Mouse (Mus musculus): ENCODE results near the gene Rnf150. TPM values are rescaled to one million over a fixed set of nuclear protein-coding genes. Genes with fewer than 3 reads are reported as not detected.

Gene Rnf150
- total and polyA plus RNA-seq, 3 experiments, result 0.13 to 0.50 (median 0.39) TPM

DNA sequence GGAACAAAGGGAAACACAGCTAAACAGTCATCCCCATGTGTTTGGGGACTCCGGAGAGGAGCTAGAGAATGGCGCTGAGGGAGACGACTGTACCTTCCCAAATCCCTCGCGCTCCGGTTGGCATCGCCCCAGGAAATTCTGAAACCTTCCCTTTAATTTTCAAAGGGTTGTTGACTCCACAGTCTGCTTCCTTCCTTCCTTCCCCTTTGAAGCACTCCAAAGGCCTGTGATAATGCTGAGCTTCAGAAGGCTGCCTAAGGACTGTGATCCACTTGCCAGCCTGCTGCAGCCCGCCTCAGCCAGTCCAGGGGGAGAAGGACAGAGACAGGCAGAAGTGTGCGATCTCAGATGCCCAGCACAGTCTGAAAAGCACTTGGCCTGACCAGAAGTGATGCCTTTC lies 183.8 kb downstream of the Rnf150 start:
- in situ Hi-C loops (cut with MboI; ENCODE audit: low pct_ligation_motif_present, low pct_unique_long_range_greater_than_20kb, low sequenced_read_pairs), result no loop called here
- H3K9me3 ChIP-seq (replicated peaks; ENCODE audit: low read length), result no peaks in the 10 kb centered on the region
- H3K27ac ChIP-seq (ENCODE audit: insufficient read depth, low read depth), result no peak overlapping the region
- H3K4me3 ChIP-seq (replicated peaks in 1 of 3; ENCODE audit: low read depth in 2 of 3, low read length in 2 of 3, poor library complexity in 1 of 3), result no peak overlapping the region
- dilution Hi-C loops (cut with MboI; ENCODE audit: extremely low pct_ligation_motif_present, extremely low pct_unique_long_range_greater_than_20kb, low sequenced_read_pairs), result no loop called here
- H3K4me1 ChIP-seq (ENCODE audit: control insufficient read depth in 1 of 2, insufficient read depth in 2 of 2), result no peaks in the 10 kb centered on the region
- no peak overlapping the region for H3K4me2 ChIP-seq (ENCODE audit: insufficient read depth, low read depth, poor library complexity, severe bottlenecking)
- no peak for DNase-seq (ENCODE audit: extremely low read depth)
- no peaks in the 10 kb centered on the region for H3K36me3 ChIP-seq (replicated peaks in 1 of 2; ENCODE audit: control insufficient read depth in 1 of 2, insufficient read depth in 1 of 2, low read length in 1 of 2)
- H3K9ac ChIP-seq (ENCODE audit: insufficient read depth, low read depth), result no peak overlapping the region
- TF ChIP-seq CHD1 (IDR thresholded peaks at IDR 0.05; ENCODE audit: low read depth, low read length) (no peak), USF1 (IDR thresholded peaks at IDR 0.05; ENCODE audit: low read depth, low read length) (no peak), MAX (IDR thresholded peaks at IDR 0.05; ENCODE audit: low read length) (no peak), PAX5 (IDR thresholded peaks at IDR 0.05; ENCODE audit: low read length) (no peak), SMC3 (IDR thresholded peaks at IDR 0.05; ENCODE audit: low read depth, low read length) (no peak), CHD2 (IDR thresholded peaks at IDR 0.05; ENCODE audit: low read length) (no peak), IRF4 (IDR thresholded peaks at IDR 0.05; ENCODE audit: low read depth, low read length) (no peak), RCOR1 (conservative IDR thresholded peaks at IDR 0.05; ENCODE audit: low read depth, low read length) (no peak), KAT2A (IDR thresholded peaks at IDR 0.05; ENCODE audit: insufficient replicate concordance, low read length) (no peak), MAFK (IDR thresholded peaks at IDR 0.05; ENCODE audit: insufficient replicate concordance, low read length) (no peak), ZKSCAN1 (IDR thresholded peaks at IDR 0.05; ENCODE audit: borderline replicate concordance, low read depth, low read length) (no peak), JUND (conservative IDR thresholded peaks at IDR 0.05; ENCODE audit: low read depth, low read length) (no peak), ETS1 (conservative IDR thresholded peaks at IDR 0.05; ENCODE audit: low read depth, low read length) (no peak), SIN3A (IDR thresholded peaks at IDR 0.05; ENCODE audit: low read length) (no peak), UBTF (IDR thresholded peaks at IDR 0.05; ENCODE audit: low read depth, low read length) (no peak), EP300 (IDR thresholded peaks at IDR 0.05; ENCODE audit: low read length) (no peak), MXI1 (IDR thresholded peaks at IDR 0.05; ENCODE audit: low read depth, low read length) (no peak), ELF1 (IDR thresholded peaks at IDR 0.05; ENCODE audit: low read depth, low read length) (no peak)
- H3K79me2 ChIP-seq (replicated peaks; ENCODE audit: control insufficient read depth, extremely low read depth, insufficient read depth, poor library complexity, severe bottlenecking), result no peaks in the 10 kb centered on the region
- no peaks in the 10 kb centered on the region for H3K27me3 ChIP-seq (replicated peaks)

DNA sequence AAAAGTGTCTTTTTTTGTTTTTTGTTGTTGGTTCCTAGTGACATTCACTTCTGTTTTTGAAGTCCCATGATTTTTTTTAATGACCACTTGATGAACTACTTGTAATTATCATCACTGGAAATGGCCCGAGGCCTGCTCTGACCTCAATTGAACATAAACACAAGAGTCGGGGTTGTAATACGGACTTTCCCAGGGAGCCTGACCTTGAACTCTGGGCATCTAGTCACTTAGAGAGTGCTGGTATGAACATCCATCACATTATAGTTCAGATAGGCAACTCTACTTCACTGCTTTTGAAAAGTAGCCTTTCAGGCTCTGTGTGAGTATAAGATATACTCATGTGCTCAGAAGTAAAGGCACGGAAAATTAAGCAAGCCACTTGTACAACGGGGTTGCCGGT lies 185.4 kb downstream of the Rnf150 start:
- H3K27me3 ChIP-seq (replicated peaks), result no peaks in the 10 kb centered on the region
- no peak overlapping the region for H3K4me3 ChIP-seq (replicated peaks in 1 of 3; ENCODE audit: low read depth in 2 of 3, low read length in 2 of 3, poor library complexity in 1 of 3)
- TF ChIP-seq GABPA (IDR thresholded peaks at IDR 0.05; ENCODE audit: insufficient replicate concordance, low read depth, low read length), result no peak
- TF ChIP-seq ZNF384 (IDR thresholded peaks at IDR 0.05; ENCODE audit: low read depth, low read length), result no peak
- no peak for TF ChIP-seq MXI1 (IDR thresholded peaks at IDR 0.05; ENCODE audit: low read depth, low read length)
- TF ChIP-seq ZMIZ1 (IDR thresholded peaks at IDR 0.05; ENCODE audit: low read depth, low read length), result no peak
- no peak for TF ChIP-seq TBP (conservative IDR thresholded peaks at IDR 0.05; ENCODE audit: low read depth, low read length)
- no peak for TF ChIP-seq NELFE (IDR thresholded peaks at IDR 0.05; ENCODE audit: low read depth, low read length)
- TF ChIP-seq IRF4 (IDR thresholded peaks at IDR 0.05; ENCODE audit: low read depth, low read length), result no peak
- TF ChIP-seq CHD2 (IDR thresholded peaks at IDR 0.05; ENCODE audit: low read length), result no peak
- TF ChIP-seq ZKSCAN1 (IDR thresholded peaks at IDR 0.05; ENCODE audit: borderline replicate concordance, low read depth, low read length), result no peak
- no peak for TF ChIP-seq USF2 (conservative IDR thresholded peaks at IDR 0.05; ENCODE audit: low read depth, low read length)
- no peak for TF ChIP-seq KAT2A (IDR thresholded peaks at IDR 0.05; ENCODE audit: insufficient replicate concordance, low read length)
- no peak for TF ChIP-seq SMC3 (IDR thresholded peaks at IDR 0.05; ENCODE audit: low read depth, low read length)
- no peak for TF ChIP-seq TCF12 (IDR thresholded peaks at IDR 0.05; ENCODE audit: low read depth, low read length)
- no peak for TF ChIP-seq MYC (IDR thresholded peaks at IDR 0.05; ENCODE audit: low read depth, low read length)
- no peak for TF ChIP-seq CTCF (conservative IDR thresholded peaks at IDR 0.05 in 1 of 2, IDR thresholded peaks at IDR 0.05 in 1 of 2; ENCODE audit: low read depth in 2 of 2, low read length in 2 of 2)
- in situ Hi-C loops (cut with MboI; ENCODE audit: low pct_ligation_motif_present, low pct_unique_long_range_greater_than_20kb, low sequenced_read_pairs), result no loop called here
- H3K9ac ChIP-seq (ENCODE audit: insufficient read depth, low read depth), result no peak overlapping the region
- H3K36me3 ChIP-seq (replicated peaks in 1 of 2; ENCODE audit: control insufficient read depth in 1 of 2, insufficient read depth in 1 of 2, low read length in 1 of 2), result no peaks in the 10 kb centered on the region
- no peaks in the 10 kb centered on the region for H3K79me2 ChIP-seq (replicated peaks; ENCODE audit: control insufficient read depth, extremely low read depth, insufficient read depth, poor library complexity, severe bottlenecking)
- no peaks in the 10 kb centered on the region for H3K4me1 ChIP-seq (ENCODE audit: control insufficient read depth in 1 of 2, insufficient read depth in 2 of 2)
- dilution Hi-C loops (cut with MboI; ENCODE audit: extremely low pct_ligation_motif_present, extremely low pct_unique_long_range_greater_than_20kb, low sequenced_read_pairs), result no loop called here
- no peaks in the 10 kb centered on the region for H3K9me3 ChIP-seq (replicated peaks; ENCODE audit: low read length)
- DNase-seq (ENCODE audit: extremely low read depth), result no peak
- no peak overlapping the region for H3K4me2 ChIP-seq (ENCODE audit: insufficient read depth, low read depth, poor library complexity, severe bottlenecking)
- H3K27ac ChIP-seq (ENCODE audit: insufficient read depth, low read depth), result no peak overlapping the region

Measured in CH12.LX (cell line).